Mouse (Mus musculus): ENCODE measurements around the gene D10Jhu81e. TPM values are rescaled to one million over a fixed set of nuclear protein-coding genes. Genes with fewer than 3 reads are reported as not detected.

D10Jhu81e gene
- polyA plus RNA-seq, 1 experiment from 2014 or later = 24.1 TPM

GRCm38 (mm10) chr10:78143727-78144505 is 25.7 kb downstream of the D10Jhu81e start:
- no peak for ATAC-seq (replicated peaks; ENCODE audit: insufficient number of reproducible peaks, low FRiP score, low TSS enrichment)
- Histone ChIP-seq H3K9me3 (replicated peaks; ENCODE audit: control insufficient read depth, low read length) (no peaks in the 10 kb centered on the region), H3K9ac (ENCODE audit: low read depth, low read length) (no peak overlapping the region), H3K36me3 (ENCODE audit: control insufficient read depth, insufficient read depth, low read length) (no peaks in the 10 kb centered on the region), H3K27me3 (ENCODE audit: control insufficient read depth, insufficient read depth, low read length) (no peaks in the 10 kb centered on the region), H3K4me1 (ENCODE audit: control insufficient read depth, insufficient read depth, low read length) (peaks cover 1% of the 10 kb centered on the region; the same call in 1 of the 2 replicates), H3K4me2 (no peak overlapping the region), H3K27ac (ENCODE audit: low read depth, low read length) (no peak overlapping the region), H3K4me3 (ENCODE audit: low read depth, low read length) (no peak overlapping the region)
- WGBS (ENCODE audit: insufficient replicate concordance) = 40% methylated on average over 8 of the region's 8 CpGs

- ATAC-seq (replicated peaks; ENCODE audit: insufficient number of reproducible peaks, low FRiP score, low TSS enrichment) = no peak
- WGBS (ENCODE audit: insufficient replicate concordance) = 68% methylated on average over 3 of the region's 3 CpGs
- H3K4me3 ChIP-seq (ENCODE audit: low read depth, low read length) = no peak overlapping the region
Measured at GRCm38 (mm10) chr10:78140843-78141242, 28.7 kb downstream of the D10Jhu81e start.

GRCm38 (mm10) chr10:78140251-78140600 is 29.4 kb downstream of the D10Jhu81e start:
- 73% methylated on average over 1 of the region's 1 CpGs for WGBS (ENCODE audit: insufficient replicate concordance)

More at GRCm38 (mm10) chr10:78140843-78141242, 28.7 kb downstream of the D10Jhu81e start:
- Histone ChIP-seq H3K27me3 (ENCODE audit: control insufficient read depth, insufficient read depth, low read length) (no peaks in the 10 kb centered on the region), H3K9me3 (replicated peaks; ENCODE audit: control insufficient read depth, low read length) (no peaks in the 10 kb centered on the region), H3K4me1 (ENCODE audit: control insufficient read depth, insufficient read depth, low read length) (peaks cover 3% of the 10 kb centered on the region; the same call in 1 of the 2 replicates), H3K4me2 (no peak overlapping the region), H3K9ac (ENCODE audit: low read depth, low read length) (no peak overlapping the region), H3K27ac (ENCODE audit: low read depth, low read length) (no peak overlapping the region), H3K36me3 (ENCODE audit: control insufficient read depth, insufficient read depth, low read length) (no peaks in the 10 kb centered on the region)

GRCm38 (mm10) chr10:78139572-78140250 is 29.9 kb downstream of the D10Jhu81e start:
- 70% methylated on average over 11 of the region's 11 CpGs for WGBS (ENCODE audit: insufficient replicate concordance)
- H3K9me3 ChIP-seq (replicated peaks; ENCODE audit: control insufficient read depth, low read length) = no peaks in the 10 kb centered on the region
- no peak overlapping the region for H3K4me2 ChIP-seq
- no peak overlapping the region for H3K4me3 ChIP-seq (ENCODE audit: low read depth, low read length)
- no peak overlapping the region for H3K9ac ChIP-seq (ENCODE audit: low read depth, low read length)
- no peaks in the 10 kb centered on the region for H3K36me3 ChIP-seq (ENCODE audit: control insufficient read depth, insufficient read depth, low read length)
- H3K4me1 ChIP-seq (ENCODE audit: control insufficient read depth, insufficient read depth, low read length) = peaks cover 12% of the 10 kb centered on the region
- H3K27me3 ChIP-seq (ENCODE audit: control insufficient read depth, insufficient read depth, low read length) = no peaks in the 10 kb centered on the region
- no peak overlapping the region for H3K27ac ChIP-seq (ENCODE audit: low read depth, low read length)
- ATAC-seq (replicated peaks; ENCODE audit: insufficient number of reproducible peaks, low FRiP score, low TSS enrichment) = no peak

More at GRCm38 (mm10) chr10:78140251-78140600, 29.4 kb downstream of the D10Jhu81e start:
- Histone ChIP-seq H3K4me1 (ENCODE audit: control insufficient read depth, insufficient read depth, low read length) (peaks cover 7% of the 10 kb centered on the region), H3K9me3 (replicated peaks; ENCODE audit: control insufficient read depth, low read length) (no peaks in the 10 kb centered on the region), H3K27me3 (ENCODE audit: control insufficient read depth, insufficient read depth, low read length) (no peaks in the 10 kb centered on the region), H3K9ac (ENCODE audit: low read depth, low read length) (no peak overlapping the region), H3K4me3 (ENCODE audit: low read depth, low read length) (no peak overlapping the region), H3K4me2 (no peak overlapping the region), H3K36me3 (ENCODE audit: control insufficient read depth, insufficient read depth, low read length) (no peaks in the 10 kb centered on the region), H3K27ac (ENCODE audit: low read depth, low read length) (no peak overlapping the region)
- ATAC-seq (replicated peaks; ENCODE audit: insufficient number of reproducible peaks, low FRiP score, low TSS enrichment) = no peak

GRCm38 (mm10) chr10:78138812-78139523 is 30.6 kb downstream of the D10Jhu81e start:
- 46% methylated on average over 14 of the region's 14 CpGs for WGBS (ENCODE audit: insufficient replicate concordance)
- Histone ChIP-seq H3K4me3 (ENCODE audit: low read depth, low read length) (no peak overlapping the region), H3K4me2 (no peak overlapping the region), H3K4me1 (ENCODE audit: control insufficient read depth, insufficient read depth, low read length) (peaks cover 17% of the 10 kb centered on the region), H3K9me3 (replicated peaks; ENCODE audit: control insufficient read depth, low read length) (no peaks in the 10 kb centered on the region), H3K36me3 (ENCODE audit: control insufficient read depth, insufficient read depth, low read length) (no peaks in the 10 kb centered on the region), H3K9ac (ENCODE audit: low read depth, low read length) (no peak overlapping the region), H3K27ac (ENCODE audit: low read depth, low read length) (0 out of 2 replicates have a peak overlapping the region, but pooled peaks have one; percentile 41), H3K27me3 (ENCODE audit: control insufficient read depth, insufficient read depth, low read length) (no peaks in the 10 kb centered on the region)
- ATAC-seq (replicated peaks; ENCODE audit: insufficient number of reproducible peaks, low FRiP score, low TSS enrichment) = no peak

GRCm38 (mm10) chr10:78137191-78137590 is 32.4 kb downstream of the D10Jhu81e start:
- 83% methylated on average over 3 of the region's 3 CpGs for WGBS (ENCODE audit: insufficient replicate concordance)
- Histone ChIP-seq H3K27me3 (ENCODE audit: control insufficient read depth, insufficient read depth, low read length) (no peaks in the 10 kb centered on the region), H3K4me2 (no peak overlapping the region), H3K4me3 (ENCODE audit: low read depth, low read length) (no peak overlapping the region), H3K27ac (ENCODE audit: low read depth, low read length) (no peak overlapping the region), H3K36me3 (ENCODE audit: control insufficient read depth, insufficient read depth, low read length) (no peaks in the 10 kb centered on the region), H3K9ac (ENCODE audit: low read depth, low read length) (no peak overlapping the region), H3K9me3 (replicated peaks; ENCODE audit: control insufficient read depth, low read length) (no peaks in the 10 kb centered on the region), H3K4me1 (ENCODE audit: control insufficient read depth, insufficient read depth, low read length) (peaks cover 17% of the 10 kb centered on the region)
- ATAC-seq (replicated peaks; ENCODE audit: insufficient number of reproducible peaks, low FRiP score, low TSS enrichment) = no peak

GRCm38 (mm10) chr10:78135947-78136346 is 33.6 kb downstream of the D10Jhu81e start:
- 73% methylated on average over 5 of the region's 5 CpGs for WGBS (ENCODE audit: insufficient replicate concordance)
- no peak overlapping the region for H3K4me3 ChIP-seq (ENCODE audit: low read depth, low read length)
- no peak for ATAC-seq (replicated peaks; ENCODE audit: insufficient number of reproducible peaks, low FRiP score, low TSS enrichment)

More at GRCm38 (mm10) chr10:78135947-78136346, 33.6 kb downstream of the D10Jhu81e start:
- H3K36me3 ChIP-seq (ENCODE audit: control insufficient read depth, insufficient read depth, low read length) = no peaks in the 10 kb centered on the region
- H3K27ac ChIP-seq (ENCODE audit: low read depth, low read length) = no peak overlapping the region
- peaks cover 17% of the 10 kb centered on the region for H3K4me1 ChIP-seq (ENCODE audit: control insufficient read depth, insufficient read depth, low read length)
- no peak overlapping the region for H3K4me2 ChIP-seq
- H3K9ac ChIP-seq (ENCODE audit: low read depth, low read length) = no peak overlapping the region
- H3K9me3 ChIP-seq (replicated peaks; ENCODE audit: control insufficient read depth, low read length) = no peaks in the 10 kb centered on the region
- H3K27me3 ChIP-seq (ENCODE audit: control insufficient read depth, insufficient read depth, low read length) = no peaks in the 10 kb centered on the region

Measured in heart, embryonic 11.5 days (tissue).